Mouse (Mus musculus): ENCODE measurements around the gene Gm49661. TPM values are rescaled to one million over a fixed set of nuclear protein-coding genes. Genes with fewer than 3 reads are reported as not detected.
A peak's percentile ranks its signal among the peaks of the same experiment; 100 is the strongest.

The Gm49661 gene
- total RNA-seq, 1 experiment from 2014 or later = 2.1 TPM

GRCm38 (mm10) chr8:84934860-84935259 lies 34.4 kb downstream of the Gm49661 start:
- peak; percentile 43 for DNase-seq

- no peak for DNase-seq
These were observed 35.3 kb downstream of the Gm49661 start for GRCm38 (mm10) chr8:84933767-84934559.

GRCm38 (mm10) chr8:84930582-84930981 lies 38.7 kb downstream of the Gm49661 start:
- DNase-seq = no peak

- peak; percentile 81 for DNase-seq
These were observed 40.6 kb downstream of the Gm49661 start for GRCm38 (mm10) chr8:84928456-84929306.

- no peak for DNase-seq
These were observed 41.7 kb downstream of the Gm49661 start for GRCm38 (mm10) chr8:84927513-84927912.

DNA sequence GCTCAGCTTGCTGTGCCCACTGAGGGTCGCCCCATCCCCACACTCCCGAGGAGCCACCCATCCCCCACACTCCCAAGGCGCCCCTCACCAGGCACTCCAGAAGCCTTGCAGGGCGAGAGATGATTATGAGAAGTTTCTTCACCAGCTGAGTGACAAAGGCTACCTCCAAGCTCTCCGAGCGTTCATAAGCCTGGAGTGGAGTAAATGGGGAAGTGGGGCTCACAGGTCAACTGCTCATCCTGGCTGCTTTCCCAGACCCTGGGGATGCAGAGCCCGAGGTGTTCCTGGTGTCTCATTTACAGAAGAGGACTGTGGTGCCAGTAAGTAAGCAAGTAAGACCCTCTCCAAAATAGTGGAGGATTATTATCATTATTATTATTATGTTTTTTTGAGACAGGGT lies 43.7 kb downstream of the Gm49661 start:
- no peak for DNase-seq

- no peak for DNase-seq
These were observed 47.6 kb downstream of the Gm49661 start for GRCm38 (mm10) chr8:84921596-84921995.

DNA sequence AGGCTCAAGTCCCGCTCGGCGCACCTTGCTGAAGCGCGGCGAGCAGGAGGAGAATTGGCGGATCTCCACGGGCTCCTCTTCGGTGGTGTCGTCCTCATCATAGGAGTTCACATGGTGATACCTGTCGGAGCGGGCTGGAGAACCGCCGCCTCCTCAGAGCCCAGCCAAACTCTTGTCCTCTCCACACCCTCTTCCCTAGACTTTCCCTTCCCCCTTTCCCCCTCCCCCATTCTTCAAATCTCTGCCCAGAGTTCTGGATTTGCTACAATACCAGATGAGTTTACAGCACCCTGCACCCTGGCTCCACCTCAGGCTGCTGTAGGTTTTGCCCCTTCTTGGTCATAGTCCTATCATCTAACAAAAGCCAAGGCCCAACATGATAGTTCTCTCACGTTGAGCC lies 50.6 kb downstream of the Gm49661 start:
- no peak for DNase-seq

DNA sequence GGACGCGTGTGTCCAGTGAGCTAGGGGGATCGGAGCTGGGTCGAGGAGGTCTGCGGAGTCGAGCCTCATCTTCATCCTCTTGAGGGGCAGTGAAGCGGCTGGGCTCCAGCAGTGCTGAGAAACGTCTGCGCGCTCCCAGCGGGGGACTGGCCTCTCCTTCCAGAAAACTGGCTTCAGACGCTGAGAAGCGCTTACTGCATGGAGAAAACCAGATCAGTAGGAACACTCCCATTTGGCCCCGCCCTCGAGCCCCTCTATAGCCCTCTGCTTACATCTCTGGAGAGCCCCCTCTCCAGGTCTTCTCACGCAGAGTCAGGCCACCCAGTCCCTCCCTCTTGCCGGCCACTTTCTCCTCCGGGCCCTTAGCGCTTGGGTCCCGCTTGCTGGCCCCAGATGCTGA lies 51.5 kb downstream of the Gm49661 start:
- DNase-seq = no peak

Small RNA genes lying within 50 kb of the gene (microRNA-seq; reads per million reads assigned to microRNA genes)
- 0 reads per million in 2 experiments for gene Gm24197

Other genes starting within 250 kb of the Gm49661 start
- 0.52 and 0.90 TPM in 2 replicates for gene G430095P16Rik, start 246.4 kb downstream of the Gm49661 start, total RNA-seq (2021)
- 124 and 125 TPM in 2 replicates for gene Nfix, start 169.1 kb downstream of the Gm49661 start, total RNA-seq (2021)
- gene Dand5, start 146.6 kb downstream of the Gm49661 start, total RNA-seq (2021) = 7.1 and 7.4 TPM in 2 replicates
- 44.4 and 45.7 TPM in 2 replicates for gene Gadd45gip1, start 137.9 kb downstream of the Gm49661 start, total RNA-seq (2021)
- gene Rad23a, start 128.8 kb downstream of the Gm49661 start, total RNA-seq (2021) = 108 TPM in 2 replicates
- 521 and 554 TPM in 2 replicates for gene Calr, start 122.5 kb downstream of the Gm49661 start, total RNA-seq (2021)
- 55.2 and 63.4 TPM in 2 replicates for gene Farsa, start 112.4 kb downstream of the Gm49661 start, total RNA-seq (2021)
- gene Syce2, start 97.3 kb downstream of the Gm49661 start, total RNA-seq (2021) = 17.4 and 17.6 TPM in 2 replicates
- gene Gcdh, start 75.5 kb downstream of the Gm49661 start, total RNA-seq (2021) = 55.4 and 84.8 TPM in 2 replicates
- gene Klf1, start 67.5 kb downstream of the Gm49661 start, total RNA-seq (2021) = 0.56 and 5.1 TPM in 2 replicates
- 8.3 and 11.0 TPM in 2 replicates for gene Dnase2a, start 60.9 kb downstream of the Gm49661 start, total RNA-seq (2021)
- gene Mast1, start 32.1 kb downstream of the Gm49661 start, total RNA-seq (2021) = 1.2 and 3.1 TPM in 2 replicates
- not detected in 2 replicates for gene Rtbdn, start 22.4 kb downstream of the Gm49661 start, total RNA-seq (2021)
- 532 and 572 TPM in 2 replicates for gene Prdx2, start 154 bp upstream of the Gm49661 start, total RNA-seq (2021)
- 88.3 and 96.4 TPM in 2 replicates for gene Rnaseh2a, start 334 bp upstream of the Gm49661 start, total RNA-seq (2021)
- 58.3 and 211 TPM in 2 replicates for gene Junb, start 9.3 kb upstream of the Gm49661 start, total RNA-seq (2021)
- gene Hook2, start 21.2 kb upstream of the Gm49661 start, total RNA-seq (2021) = 5.8 and 6.9 TPM in 2 replicates
- not detected in 2 replicates for gene Best2, start 45.1 kb upstream of the Gm49661 start, total RNA-seq (2021)
- gene Asna1, start 55.8 kb upstream of the Gm49661 start, total RNA-seq (2021) = 91.4 and 94.7 TPM in 2 replicates
- gene Trir, start 57.4 kb upstream of the Gm49661 start, total RNA-seq (2021) = 154 and 161 TPM in 2 replicates
- gene Tnpo2, start 67.5 kb upstream of the Gm49661 start, total RNA-seq (2021) = 65.9 and 67.8 TPM in 2 replicates
- gene Fbxw9, start 90.6 kb upstream of the Gm49661 start, total RNA-seq (2021) = 18.0 and 18.4 TPM in 2 replicates
- gene Gm5741, start 98.5 kb upstream of the Gm49661 start, total RNA-seq (2021) = not detected in 2 replicates
- gene Dhps, start 102.3 kb upstream of the Gm49661 start, total RNA-seq (2021) = 28.7 and 40.6 TPM in 2 replicates
- 68.3 and 70.3 TPM in 2 replicates for gene Wdr83os, start 111.3 kb upstream of the Gm49661 start, total RNA-seq (2021)
- gene Wdr83, start 111.9 kb upstream of the Gm49661 start, total RNA-seq (2021) = 30.0 and 30.9 TPM in 2 replicates
- 49.8 and 56.3 TPM in 2 replicates for gene Man2b1, start 113.8 kb upstream of the Gm49661 start, total RNA-seq (2021)
- gene Zfp791, start 153.7 kb upstream of the Gm49661 start, total RNA-seq (2021) = 2.0 and 2.8 TPM in 2 replicates
- not detected in 2 replicates for gene Cks1brt, start 182.5 kb upstream of the Gm49661 start, total RNA-seq (2021)

All from adrenal gland, postnatal 14 days (tissue).